ENCODE assay signal across 22 mouse cellular contexts in genomic region chr6:141331464-141331863, GRCm38 (mm10).
DNase-seq lines count a peak whose midpoint lies in the region; TF ChIP-seq lines count a peak whose summit lies in the region.
"Had no signal": no experiment of that assay in that cellular context is flagged by ENCODE, and none has a peak within 500 bp of the region (broad histone marks: within the 10 kb centered on the region; RNA-seq: fewer than 3 reads in every experiment).

No protein-coding gene starts in this region.

- no peak overlapping the region for H3K27ac ChIP-seq in gastrocnemius, adult 2 months
- no peak overlapping the region for H3K27ac ChIP-seq in left cerebral cortex, adult 2 months
- H3K27ac ChIP-seq: heart, embryonic 15.5 days; hindbrain, embryonic 10.5 days; limb, embryonic 12.5 days; liver, embryonic 15.5 days; midbrain, embryonic 10.5 days; neural tube, embryonic 13.5 days had no signal

- DNase-seq in gastrocnemius, adult 2 months: no peak
- DNase-seq in gastrocnemius, postnatal 4 days (ENCODE audit: low spot score in 2 of 2): no peak
- DNase-seq in left cerebral cortex, adult 2 months (ENCODE audit: extremely low spot score in 1 of 2, low spot score in 2 of 2): no peak
- no peak for DNase-seq in left cerebral cortex, adult 8-10 months (ENCODE audit: low spot score in 2 of 2)
- peak; percentile 9 for DNase-seq in 416B (ENCODE audit: low read depth)
- peak; percentile 29 for DNase-seq in NIH3T3 (ENCODE audit: low read depth)
- DNase-seq in spleen, postnatal 14 days (ENCODE audit: low spot score in 2 of 2): no peak
- no peak for DNase-seq in urinary bladder, postnatal 36 days (ENCODE audit: low spot score in 2 of 2)
- DNase-seq: adrenal gland, postnatal 25 days; cerebellum, adult 11 months; embryo, embryonic 11 days; heart, adult 18-20 months; kidney, adult 8-10 months; kidney, postnatal 36 days; thymus, adult 18-20 months; thymus, postnatal 4 days had no signal

- H3K4me3 ChIP-seq in gastrocnemius, adult 2 months: no peak overlapping the region
- no peak overlapping the region for H3K4me3 ChIP-seq in left cerebral cortex, adult 2 months
- H3K4me3 ChIP-seq: heart, embryonic 15.5 days; hindbrain, embryonic 10.5 days; limb, embryonic 12.5 days; liver, embryonic 15.5 days; midbrain, embryonic 10.5 days; neural tube, embryonic 13.5 days had no signal

- TF ChIP-seq CTCF in gastrocnemius, adult 2 months (IDR thresholded peaks at IDR 0.05): peak; percentile 31; the same call in 1 of the 2 replicates
- peak; percentile 50 for TF ChIP-seq CTCF in left cerebral cortex, adult 2 months (IDR thresholded peaks at IDR 0.05)

- intact Hi-C loops in gastrocnemius, adult 2 months (cut with DNase I): no loop called here
- intact Hi-C loops in left cerebral cortex, adult 2 months (cut with DNase I): no loop called here

Comparison
In these comparisons a context has a peak if more than half of its experiments do, and no peak if none do; other contexts are left out.
1. DNase-seq: peak in 416B (single experiment) and NIH3T3 (single experiment); none in gastrocnemius, adult 2 months (single experiment), gastrocnemius, postnatal 4 days (0 of 2), left cerebral cortex, adult 2 months (0 of 2), left cerebral cortex, adult 8-10 months (0 of 2), spleen, postnatal 14 days (0 of 2) and urinary bladder, postnatal 36 days (0 of 2).